Mouse (Mus musculus): Measurements from ENCODE around the gene 1110017D15Rik.

1110017D15Rik gene

DNA sequence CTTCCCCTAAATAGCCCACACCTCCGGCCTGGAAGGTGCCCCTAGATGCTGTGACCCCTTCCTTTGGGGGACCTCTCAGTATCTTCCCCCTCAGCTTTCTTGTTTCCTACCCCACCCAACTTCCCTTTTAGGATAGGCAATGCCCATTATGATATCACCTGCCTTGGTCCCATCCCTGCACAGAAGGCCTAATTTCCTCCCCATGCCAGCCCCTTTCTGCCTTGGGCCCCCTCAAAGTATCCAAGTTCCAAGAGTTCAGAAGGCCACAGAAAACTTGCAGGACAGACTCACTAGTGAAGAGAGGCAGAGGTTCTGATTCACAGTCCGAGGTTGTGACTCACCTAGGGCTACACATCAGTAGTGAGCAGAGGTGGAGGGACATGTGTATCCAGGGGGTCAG, at the start of gene 1110017D15Rik:
Gene 1110017D15Rik (minus strand): TSS at position 101 of the 400 bp plus-strand sequence.
- no peak for DNase-seq (ENCODE audit: low spot score)

DNA sequence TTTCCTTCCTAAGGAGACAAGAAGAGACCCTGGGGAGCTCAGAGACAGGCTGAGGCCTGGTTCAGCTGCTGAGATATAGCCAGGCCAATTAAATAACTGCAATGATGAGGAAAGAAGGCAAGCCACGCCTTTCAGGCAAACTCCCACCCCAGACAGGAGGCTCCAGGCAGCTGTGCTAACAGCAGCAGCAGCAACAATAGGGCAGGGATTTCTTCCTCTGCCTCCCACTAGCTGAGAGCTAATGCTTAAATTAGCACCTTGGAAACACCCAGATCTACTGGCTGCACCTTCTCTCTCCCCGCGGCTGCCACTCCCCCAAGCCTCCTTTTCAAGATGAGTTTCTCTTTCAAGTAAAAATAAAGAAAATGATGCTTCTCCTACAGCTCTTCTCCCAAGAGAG, 49.0 kb upstream of the 1110017D15Rik start:
- DNase-seq (ENCODE audit: low spot score) = no peak

- DNase-seq (ENCODE audit: low spot score) = no peak
Observed at GRCm38 (mm10) chr4:41563297-41563696, 46.2 kb upstream of the 1110017D15Rik start.

- DNase-seq (ENCODE audit: low spot score) = no peak
Observed at GRCm38 (mm10) chr4:41557092-41557491, 40.0 kb upstream of the 1110017D15Rik start.

- no peak for DNase-seq (ENCODE audit: low spot score)
Observed at GRCm38 (mm10) chr4:41556311-41556953, 39.3 kb upstream of the 1110017D15Rik start.

GRCm38 (mm10) chr4:41554994-41555663, 38.0 kb upstream of the 1110017D15Rik start:
- DNase-seq (ENCODE audit: low spot score) = no peak

- DNase-seq (ENCODE audit: low spot score) = no peak
Observed at GRCm38 (mm10) chr4:41553116-41553515, 36.0 kb upstream of the 1110017D15Rik start.

GRCm38 (mm10) chr4:41552529-41552928, 35.4 kb upstream of the 1110017D15Rik start:
- DNase-seq (ENCODE audit: low spot score) = peak; percentile 66

DNA sequence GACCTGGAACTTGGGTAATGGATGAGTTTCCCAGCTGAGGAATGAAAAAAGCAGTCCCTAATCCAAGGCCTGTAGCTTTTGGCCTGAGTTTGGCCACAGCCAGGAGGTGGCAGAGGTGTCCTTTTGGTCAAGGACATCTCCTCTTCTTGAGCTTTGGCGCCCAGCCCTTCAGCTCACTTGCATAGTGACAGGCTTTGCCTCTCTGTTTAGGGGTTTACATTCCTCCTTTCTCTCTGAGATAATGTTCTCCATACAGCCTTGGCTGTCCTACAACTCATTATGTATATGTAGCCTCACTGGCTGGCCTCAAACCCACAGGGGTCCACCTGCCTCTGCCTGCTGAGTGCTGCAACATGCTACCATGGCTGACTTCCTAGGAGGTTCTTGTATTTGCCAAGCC, 30.0 kb upstream of the 1110017D15Rik start:
- DNase-seq (ENCODE audit: low spot score) = no peak

- DNase-seq (ENCODE audit: low spot score) = peak; percentile 40
Observed at GRCm38 (mm10) chr4:41545985-41546384, 28.9 kb upstream of the 1110017D15Rik start.

DNA sequence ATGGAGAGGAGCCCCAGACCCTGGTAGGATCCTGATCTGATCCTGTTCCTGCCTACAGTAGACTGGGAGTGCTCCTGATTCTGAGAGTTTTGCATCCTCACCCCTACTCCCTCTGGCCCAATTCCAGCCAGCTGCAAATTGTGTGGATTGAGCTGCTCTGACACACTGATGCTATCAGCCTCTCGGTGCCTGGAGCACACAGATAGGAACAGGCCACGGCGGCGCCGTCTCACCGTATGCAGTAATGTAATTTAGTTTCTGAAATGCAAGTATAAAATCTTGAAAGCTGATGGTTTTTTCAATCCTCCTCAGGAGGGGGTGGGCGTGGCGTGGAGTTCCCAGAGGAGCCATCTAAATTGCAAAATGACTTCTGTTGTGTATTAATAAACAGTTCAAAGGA, 25.0 kb upstream of the 1110017D15Rik start:
- DNase-seq (ENCODE audit: low spot score) = no peak

- no peak for DNase-seq (ENCODE audit: low spot score)
Observed at GRCm38 (mm10) chr4:41534866-41535265, 17.7 kb upstream of the 1110017D15Rik start.

DNA sequence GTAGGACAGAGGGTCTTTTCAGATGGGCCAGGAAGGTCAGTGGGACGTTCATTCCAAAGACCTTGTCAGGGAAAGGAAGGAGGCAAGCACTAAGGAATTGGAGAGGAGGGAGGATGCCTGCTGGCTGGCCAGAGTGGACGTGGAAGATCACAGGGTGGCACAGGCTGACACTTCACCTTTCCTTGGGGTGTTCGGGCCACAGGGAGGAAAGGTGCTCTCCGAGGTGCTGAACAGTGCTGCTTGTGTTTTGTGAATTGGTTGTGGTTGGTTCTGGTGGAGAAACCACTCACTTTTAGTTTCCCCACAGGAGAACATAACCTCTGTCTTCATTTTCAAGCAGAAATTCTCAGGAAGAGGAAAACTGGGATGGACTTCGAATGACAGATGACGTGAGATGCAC, 15.3 kb upstream of the 1110017D15Rik start:
- DNase-seq (ENCODE audit: low spot score) = peak; percentile 27

GRCm38 (mm10) chr4:41527996-41528395, 10.9 kb upstream of the 1110017D15Rik start:
- no peak for DNase-seq (ENCODE audit: low spot score)

- DNase-seq (ENCODE audit: low spot score) = no peak
Observed at GRCm38 (mm10) chr4:41527076-41527475, 9.9 kb upstream of the 1110017D15Rik start.

DNA sequence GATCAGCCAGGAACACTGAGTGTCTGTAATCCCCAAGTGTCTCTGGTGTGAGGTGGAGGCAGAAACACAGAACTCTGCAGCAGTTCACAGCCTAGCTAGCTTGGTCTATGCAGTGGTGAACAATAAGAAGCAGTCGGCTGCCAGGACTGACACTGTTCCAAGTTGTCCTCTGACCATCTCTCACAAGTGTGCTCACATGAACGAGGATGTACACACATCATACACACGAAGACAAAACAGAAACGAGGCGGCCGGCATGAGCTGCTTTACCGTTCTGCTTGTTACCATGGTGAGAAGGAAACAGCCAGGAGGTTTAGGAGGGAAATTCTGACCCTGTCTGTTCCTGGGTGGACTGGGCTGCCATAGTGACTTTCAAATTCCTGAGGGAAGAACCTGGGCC, 9.4 kb upstream of the 1110017D15Rik start:
- DNase-seq (ENCODE audit: low spot score) = no peak

DNA sequence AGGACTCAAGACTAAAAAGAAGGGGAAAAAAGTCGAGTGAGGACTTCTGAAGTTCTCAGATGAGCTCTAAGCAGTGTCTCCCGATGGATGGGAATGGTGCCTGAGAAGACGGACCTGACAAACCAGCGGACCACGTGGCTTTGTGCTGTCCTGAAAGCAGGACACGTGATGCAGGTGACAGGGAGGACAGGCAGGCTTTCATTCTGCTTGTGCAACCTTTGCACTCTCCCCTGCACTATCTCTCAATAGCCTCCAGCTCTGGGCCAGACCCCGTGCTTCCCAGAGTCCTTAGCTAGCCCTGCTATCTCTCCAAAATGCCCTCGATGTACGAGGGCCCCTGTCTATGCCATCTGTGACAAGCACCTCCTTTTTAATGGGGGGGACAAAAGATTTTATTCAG, 7.7 kb upstream of the 1110017D15Rik start:
- no peak for DNase-seq (ENCODE audit: low spot score)

DNA sequence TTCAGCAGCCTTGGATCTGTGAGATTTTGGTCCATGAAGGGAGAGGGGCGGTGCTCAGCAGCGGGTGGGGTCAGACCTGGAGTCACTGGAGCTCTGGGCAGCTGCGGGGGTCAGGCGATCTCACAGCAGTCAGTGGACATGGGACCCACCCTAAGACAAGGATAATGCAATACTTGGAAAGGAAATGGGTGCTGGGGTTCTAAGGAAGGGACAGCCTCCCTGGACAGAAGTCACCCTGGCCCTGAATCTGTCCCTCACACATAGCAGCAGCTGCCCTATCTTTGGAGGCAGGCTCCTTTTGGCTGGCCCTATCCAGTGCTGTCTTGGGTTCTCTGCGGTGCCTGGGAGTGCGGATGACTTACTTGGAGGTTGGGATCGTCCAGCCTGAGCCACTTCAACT, 6.7 kb upstream of the 1110017D15Rik start:
- no peak for DNase-seq (ENCODE audit: low spot score)

DNA sequence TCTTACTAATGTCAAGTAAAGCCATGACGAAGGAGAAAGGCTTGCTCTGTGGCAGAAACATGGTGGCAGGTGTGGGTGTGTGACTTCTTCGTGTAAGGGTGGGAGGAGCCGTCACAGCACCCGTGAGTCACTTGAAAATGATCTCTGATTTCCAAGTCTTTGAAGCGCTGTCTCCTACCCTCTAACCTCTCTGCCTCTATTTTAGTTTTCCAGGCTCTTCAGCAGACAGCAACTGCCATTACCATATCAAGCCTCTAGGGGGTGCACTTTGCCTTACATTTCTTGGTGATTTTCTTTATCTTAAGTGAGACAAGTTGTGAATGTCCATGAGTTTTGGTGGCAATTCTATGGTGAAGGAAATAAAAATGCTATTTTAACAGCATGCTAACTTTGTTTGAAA, 5.7 kb upstream of the 1110017D15Rik start:
- peak; percentile 45 for DNase-seq (ENCODE audit: low spot score)

GRCm38 (mm10) chr4:41522136-41522535, 5.0 kb upstream of the 1110017D15Rik start:
- DNase-seq (ENCODE audit: low spot score) = no peak

GRCm38 (mm10) chr4:41520641-41521040, 3.5 kb upstream of the 1110017D15Rik start:
- DNase-seq (ENCODE audit: low spot score) = no peak

DNA sequence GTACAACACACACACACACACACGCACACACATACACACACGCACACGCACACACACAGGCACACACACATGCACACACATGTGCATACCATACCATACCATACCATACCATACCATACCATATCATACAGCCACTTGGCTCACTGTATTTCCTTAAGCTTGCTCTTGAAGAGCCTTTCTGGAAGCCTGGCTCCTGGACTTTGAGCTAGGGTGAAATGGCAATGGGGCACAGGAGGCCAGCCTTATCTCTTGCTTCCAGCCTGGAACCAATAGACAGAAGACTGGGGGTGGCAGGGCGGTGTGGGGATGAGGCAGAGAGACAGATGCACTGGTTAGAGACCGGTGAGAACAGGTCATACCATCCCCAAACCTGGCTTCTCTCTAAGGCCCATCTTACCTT, 2.1 kb upstream of the 1110017D15Rik start:
- DNase-seq (ENCODE audit: low spot score) = no peak

DNA sequence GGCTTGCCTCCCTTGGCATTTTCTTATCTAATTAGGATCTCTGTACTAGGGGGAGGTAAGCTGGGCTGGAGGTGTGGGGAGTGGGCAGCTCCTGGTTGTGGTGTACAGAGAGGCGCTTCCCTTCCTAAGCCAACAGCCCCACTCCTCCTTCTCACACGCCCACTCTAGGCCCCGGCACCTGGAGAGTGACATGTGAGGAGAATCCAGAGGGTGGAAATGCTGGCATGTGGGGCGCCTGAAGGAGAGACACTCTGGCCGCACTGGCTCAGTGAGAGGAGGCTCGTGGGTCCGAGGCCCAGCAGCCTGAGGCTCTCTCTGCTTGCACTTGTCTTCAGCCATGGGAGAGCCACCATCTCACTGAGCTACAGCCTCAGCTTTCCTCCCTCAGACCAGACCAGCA, 1.2 kb upstream of the 1110017D15Rik start:
- no peak for DNase-seq (ENCODE audit: low spot score)

DNA sequence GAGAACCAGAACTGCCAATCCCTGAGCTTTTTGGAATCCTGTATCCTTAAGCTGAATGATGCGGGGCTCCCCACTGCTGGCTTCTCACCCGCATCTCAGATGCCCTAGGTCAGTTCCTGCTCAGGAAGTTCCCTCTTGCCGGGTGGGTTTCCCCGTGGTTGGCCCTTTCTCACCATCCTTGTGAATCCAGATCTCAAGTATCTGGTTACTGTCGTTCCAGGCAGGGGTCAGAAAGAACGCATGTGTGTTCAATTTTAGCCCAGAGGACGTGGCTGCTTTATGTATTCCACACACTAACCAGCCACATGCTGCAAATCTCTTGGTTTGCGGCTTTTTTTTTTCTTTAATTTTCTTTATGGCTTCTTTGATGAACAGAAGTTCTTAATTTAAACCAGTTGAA, 3.4 kb downstream of the 1110017D15Rik start:
- no peak for DNase-seq (ENCODE audit: low spot score)

Measured in ovary, postnatal 14 days (tissue).